Mouse (Mus musculus) stomach, postnatal 0 days (tissue): Measurements from ENCODE around the gene Usp40. TPM values are rescaled to one million over a fixed set of nuclear protein-coding genes. Genes with fewer than 3 reads are reported as not detected.

Experiments used
- ATAC-seq: fragments of 200-750 bp; cut with Nextera tagmentation; 2 replicates; pipeline ENCODE4 v1.8.0; 2017; ENCODE audit not compliant: low FRiP score, low TSS enrichment
- DNase-seq: peaks from one replicate; pipeline ENCODE4 v3.0.0-alpha.2; 2016; ENCODE audit warnings: low spot score
- H3K27ac ChIP-seq: fragments of 300-500 bp; sonication (generic); replicated peaks from 2 replicates; pipeline ENCODE4 v1.5.1; 2014; ENCODE audit warnings: mild to moderate bottlenecking, control low read depth
- H3K27me3 ChIP-seq: fragments of 300-500 bp; sonication (generic); 2 replicates; pipeline ENCODE4 v1.6.1; 2014; ENCODE audit warnings: low read length; ENCODE audit not compliant: control insufficient read depth, insufficient read depth
- H3K36me3 ChIP-seq: fragments of 300-500 bp; sonication (generic); 2 replicates; pipeline ENCODE4 v1.6.1; 2014; ENCODE audit warnings: low read length, mixed read lengths; ENCODE audit not compliant: control insufficient read depth, insufficient read depth
- H3K4me1 ChIP-seq: fragments of 300-500 bp; sonication (generic); replicated peaks from 2 replicates; pipeline ENCODE4 v1.6.1; 2014; ENCODE audit warnings: antibody characterized with exemption; ENCODE audit not compliant: control insufficient read depth, insufficient read depth
- H3K4me2 ChIP-seq: fragments of 300-500 bp; sonication (generic); replicated peaks from 2 replicates; pipeline ENCODE4 v1.6.1; 2014; ENCODE audit warnings: low read depth, mild to moderate bottlenecking, control low read depth, moderate library complexity
- H3K4me3 ChIP-seq: fragments of 300-500 bp; sonication (generic); 2 replicates; pipeline ENCODE4 v1.5.1; 2014; ENCODE audit warnings: low read depth, low read length, control low read depth
- H3K9ac ChIP-seq: fragments of 300-500 bp; sonication (generic); 2 replicates; pipeline ENCODE4 v1.6.1; 2014; ENCODE audit warnings: mild to moderate bottlenecking, low read length, control low read depth, mixed read lengths
- H3K9me3 ChIP-seq: fragments of 300-500 bp; sonication (generic); 2 replicates; pipeline ENCODE4 v1.6.1; 2016; ENCODE audit warnings: low read length; ENCODE audit not compliant: control insufficient read depth
- CTCF ChIP-seq: IDR thresholded peaks from 2 replicates; pipeline ENCODE4 v1.5.1; 2016; ENCODE audit warnings: antibody characterized with exemption, low read depth, mild to moderate bottlenecking, moderate library complexity
- EP300 ChIP-seq: optimal IDR thresholded peaks from 2 replicates; pipeline ENCODE3; 2016; ENCODE audit warnings: antibody characterized with exemption
- WGBS: fragments of 180-500 bp; shearing (Covaris S2); extraction: QIAGEN DNeasy Blood & Tissue Kit; methylation state at CpG from one replicate; pipeline ENCODE4 v1.1.7; 2014; 5-methylcytosine and 5-hydroxymethylcytosine counted together
- polyA plus RNA-seq: library from polyadenylated mRNA; unstranded; fragments of >200 nt; fragmentation: Nextera tagmentation; extraction: Ambion mirVana; gene quantifications from 2 replicates; pipeline ENCODE4 v1.2.1, GENCODE M21; 2015

Gene Usp40
- polyA plus RNA-seq, 1 experiment from 2014 or later = 10.4 TPM

DNA sequence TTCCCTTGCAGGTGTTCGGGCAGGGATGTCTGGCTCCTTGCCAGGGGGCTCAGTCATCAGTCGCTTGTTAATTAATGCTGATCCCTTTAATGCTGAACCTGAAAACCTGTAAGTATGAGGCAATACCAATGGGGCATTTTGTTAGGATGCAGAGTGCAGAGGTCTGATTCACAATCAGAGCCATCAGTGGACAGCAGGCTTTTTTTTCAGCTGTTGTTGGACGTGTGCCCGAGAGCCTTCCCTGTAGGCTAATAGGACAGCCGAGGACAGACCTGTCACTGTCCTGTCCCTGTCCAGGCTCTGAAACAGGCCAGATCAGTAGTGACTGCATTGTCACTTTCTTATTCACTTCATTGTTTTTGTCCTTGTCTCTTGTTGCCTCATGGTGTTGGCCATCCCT lies 78.6 kb downstream of the Usp40 start:
- no peaks in the 10 kb centered on the region for H3K27me3 ChIP-seq
- H3K9ac ChIP-seq = no peak overlapping the region
- DNase-seq (no peak), ATAC-seq (no peak)
- H3K27ac ChIP-seq = no peak overlapping the region
- TF ChIP-seq EP300 (no peak), CTCF (no peak)
- H3K4me1 ChIP-seq = no peaks in the 10 kb centered on the region
- H3K36me3 ChIP-seq = peaks cover 29% of the 10 kb centered on the region
- no peaks in the 10 kb centered on the region for H3K9me3 ChIP-seq
- H3K4me3 ChIP-seq = no peak overlapping the region
- 59% methylated on average over 5 of the region's 5 CpGs for WGBS
- H3K4me2 ChIP-seq = no peak overlapping the region

DNA sequence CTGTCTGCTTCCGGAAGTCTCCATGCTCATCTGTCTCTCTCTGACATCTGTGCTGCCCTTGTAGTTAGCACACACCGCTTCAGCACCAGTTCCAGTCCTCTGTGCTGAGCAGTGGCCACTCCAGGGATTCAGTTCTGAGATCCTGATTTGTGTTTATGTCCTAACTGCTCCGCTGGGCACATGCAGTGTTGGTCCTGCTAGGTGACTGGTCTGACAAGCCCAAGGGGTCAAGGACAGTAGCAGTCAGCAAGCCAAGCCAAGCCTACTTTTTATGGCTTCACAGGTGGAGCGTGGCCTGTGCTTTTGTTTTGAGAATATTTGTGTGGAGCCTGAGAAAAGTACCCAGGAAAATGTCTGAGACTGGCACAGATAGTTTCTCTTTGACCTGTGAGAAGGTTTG lies 83.5 kb downstream of the Usp40 start:
- no peaks in the 10 kb centered on the region for H3K9me3 ChIP-seq
- no peak for ATAC-seq
- no peaks in the 10 kb centered on the region for H3K27me3 ChIP-seq
- no peak for TF ChIP-seq CTCF
- TF ChIP-seq EP300 = no peak
- H3K9ac ChIP-seq = no peak overlapping the region
- H3K27ac ChIP-seq = no peak overlapping the region
- H3K36me3 ChIP-seq = peaks cover 18% of the 10 kb centered on the region
- 91% methylated on average over 4 of the region's 4 CpGs for WGBS
- no peaks in the 10 kb centered on the region for H3K4me1 ChIP-seq
- no peak overlapping the region for H3K4me2 ChIP-seq
- DNase-seq = no peak
- no peak overlapping the region for H3K4me3 ChIP-seq

DNA sequence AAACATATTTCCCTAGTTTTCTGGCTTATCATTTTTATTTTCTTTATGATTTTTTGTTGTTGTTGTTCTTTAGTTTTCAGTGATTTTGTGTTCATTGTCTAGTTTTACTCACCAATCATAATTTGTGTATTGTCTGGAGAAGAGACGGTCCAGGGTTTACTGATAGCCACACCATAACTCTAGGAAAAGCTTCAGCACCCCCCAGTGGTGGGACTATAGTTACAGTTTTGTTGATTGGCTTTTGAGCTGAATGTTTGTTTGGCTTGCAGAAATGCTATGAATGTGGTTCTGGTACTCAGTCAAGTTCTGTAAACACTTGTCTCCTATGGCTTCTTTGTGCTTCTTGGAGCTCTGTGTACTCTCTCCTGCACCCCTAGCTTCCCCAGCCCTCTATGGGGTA lies 85.7 kb downstream of the Usp40 start:
- H3K36me3 ChIP-seq = peaks cover 18% of the 10 kb centered on the region
- 33% methylated on average over 1 of the region's 1 CpGs for WGBS
- no peaks in the 10 kb centered on the region for H3K27me3 ChIP-seq
- no peak overlapping the region for H3K4me3 ChIP-seq
- no peaks in the 10 kb centered on the region for H3K9me3 ChIP-seq
- H3K27ac ChIP-seq = no peak overlapping the region
- DNase-seq (peak; percentile 58), ATAC-seq (no peak)
- no peak overlapping the region for H3K4me2 ChIP-seq
- H3K9ac ChIP-seq = no peak overlapping the region
- H3K4me1 ChIP-seq = no peaks in the 10 kb centered on the region
- TF ChIP-seq CTCF = peak; percentile 81
- TF ChIP-seq EP300 = no peak

DNA sequence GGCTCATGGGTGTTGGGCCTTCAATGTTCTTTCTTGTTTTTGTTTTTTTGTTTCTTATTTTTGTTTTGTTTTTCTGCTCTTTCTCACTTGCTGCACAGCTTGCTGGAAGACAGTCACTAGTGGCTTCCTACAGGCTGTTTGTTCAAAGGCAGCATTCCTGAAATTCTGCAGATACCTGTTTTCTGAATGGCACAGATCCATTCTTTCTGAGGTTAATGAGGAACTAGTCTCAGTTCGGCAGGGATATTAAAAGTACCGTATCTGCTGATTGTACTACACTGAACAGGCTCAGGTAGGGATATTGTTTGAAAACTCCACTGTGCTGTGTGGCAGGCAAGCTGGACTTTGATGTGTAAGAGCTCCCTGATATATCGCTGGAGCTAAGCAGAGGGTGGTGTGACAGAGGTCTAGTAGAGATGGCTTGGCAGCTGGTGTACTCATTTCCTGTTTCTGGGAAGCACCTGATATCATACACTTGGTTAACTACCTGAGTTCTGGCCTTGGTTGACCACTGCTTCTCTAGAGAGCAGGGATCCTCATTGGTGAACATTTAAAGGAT lies 88.2 kb downstream of the Usp40 start:
- H3K4me2 ChIP-seq = no peak overlapping the region
- H3K27me3 ChIP-seq = no peaks in the 10 kb centered on the region
- H3K4me3 ChIP-seq = no peak overlapping the region
- 60% methylated on average over 3 of the region's 3 CpGs for WGBS
- DNase-seq (no peak), ATAC-seq (no peak)
- H3K4me1 ChIP-seq = no peaks in the 10 kb centered on the region
- no peak for TF ChIP-seq EP300
- TF ChIP-seq CTCF = no peak
- peaks cover 16% of the 10 kb centered on the region for H3K36me3 ChIP-seq
- H3K9ac ChIP-seq = no peak overlapping the region
- no peaks in the 10 kb centered on the region for H3K9me3 ChIP-seq
- no peak overlapping the region for H3K27ac ChIP-seq

DNA sequence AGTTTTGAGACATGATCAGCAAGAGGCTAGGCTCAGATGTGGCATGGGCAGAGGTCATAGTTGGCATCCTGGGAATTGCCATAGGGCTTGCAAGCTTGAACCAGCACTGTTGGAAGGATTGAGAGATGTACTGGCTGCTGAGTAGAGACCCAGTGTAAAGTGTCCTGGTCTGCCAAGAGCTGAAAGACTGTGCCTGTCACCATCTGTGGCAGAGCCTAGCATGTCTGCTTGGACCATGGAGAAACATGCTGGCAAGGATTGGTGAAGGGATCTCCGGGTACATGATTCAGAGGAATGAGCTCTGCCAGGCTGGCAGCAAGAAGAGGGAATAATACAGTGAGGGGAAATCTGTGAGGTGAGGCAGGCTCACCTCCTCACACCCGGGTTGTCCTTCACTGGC lies 90.3 kb downstream of the Usp40 start:
- Histone ChIP-seq H3K9ac (no peak overlapping the region), H3K4me3 (no peak overlapping the region), H3K27me3 (no peaks in the 10 kb centered on the region), H3K4me2 (no peak overlapping the region), H3K9me3 (no peaks in the 10 kb centered on the region), H3K4me1 (no peaks in the 10 kb centered on the region), H3K27ac (no peak overlapping the region), H3K36me3 (peaks cover 10% of the 10 kb centered on the region; the same call in 1 of the 2 replicates)
- 92% methylated on average over 2 of the region's 2 CpGs for WGBS
- no peak for DNase-seq
- no peak for ATAC-seq
- no peak for TF ChIP-seq EP300
- no peak for TF ChIP-seq CTCF

DNA sequence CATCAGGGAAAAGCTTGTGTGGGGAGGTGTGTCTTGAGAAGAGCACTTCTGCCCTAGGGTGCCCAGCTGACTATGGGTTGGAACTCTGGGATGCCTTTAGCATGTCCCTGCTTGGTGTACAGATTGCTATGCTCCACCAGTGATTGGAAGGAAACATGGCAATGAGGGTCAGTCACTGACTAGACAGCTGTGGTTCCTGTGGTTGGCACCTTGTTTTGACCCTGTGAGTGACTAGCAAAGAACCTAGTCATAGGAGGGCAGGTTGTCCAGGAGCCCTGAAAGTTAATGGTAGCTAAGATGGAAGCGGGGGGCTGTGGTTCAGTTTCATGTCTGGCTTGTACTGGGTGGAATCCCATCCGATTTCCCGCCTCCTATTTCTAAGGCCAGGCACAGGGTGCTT lies 91.0 kb downstream of the Usp40 start:
- DNase-seq (no peak), ATAC-seq (no peak)
- WGBS = 91% methylated on average over 3 of the region's 3 CpGs
- no peaks in the 10 kb centered on the region for H3K9me3 ChIP-seq
- H3K27me3 ChIP-seq = no peaks in the 10 kb centered on the region
- 0 out of 2 replicates have a peak, but pooled peaks cover 3% of the 10 kb centered on the region for H3K4me1 ChIP-seq
- peaks cover 10% of the 10 kb centered on the region; the same call in 1 of the 2 replicates for H3K36me3 ChIP-seq
- no peak overlapping the region for H3K27ac ChIP-seq
- no peak overlapping the region for H3K4me2 ChIP-seq
- H3K9ac ChIP-seq = no peak overlapping the region
- H3K4me3 ChIP-seq = no peak overlapping the region
- TF ChIP-seq CTCF (no peak), EP300 (no peak)
